Comparison of ENCODE assay signal across 18 mouse cellular contexts in the genomic region with DNA sequence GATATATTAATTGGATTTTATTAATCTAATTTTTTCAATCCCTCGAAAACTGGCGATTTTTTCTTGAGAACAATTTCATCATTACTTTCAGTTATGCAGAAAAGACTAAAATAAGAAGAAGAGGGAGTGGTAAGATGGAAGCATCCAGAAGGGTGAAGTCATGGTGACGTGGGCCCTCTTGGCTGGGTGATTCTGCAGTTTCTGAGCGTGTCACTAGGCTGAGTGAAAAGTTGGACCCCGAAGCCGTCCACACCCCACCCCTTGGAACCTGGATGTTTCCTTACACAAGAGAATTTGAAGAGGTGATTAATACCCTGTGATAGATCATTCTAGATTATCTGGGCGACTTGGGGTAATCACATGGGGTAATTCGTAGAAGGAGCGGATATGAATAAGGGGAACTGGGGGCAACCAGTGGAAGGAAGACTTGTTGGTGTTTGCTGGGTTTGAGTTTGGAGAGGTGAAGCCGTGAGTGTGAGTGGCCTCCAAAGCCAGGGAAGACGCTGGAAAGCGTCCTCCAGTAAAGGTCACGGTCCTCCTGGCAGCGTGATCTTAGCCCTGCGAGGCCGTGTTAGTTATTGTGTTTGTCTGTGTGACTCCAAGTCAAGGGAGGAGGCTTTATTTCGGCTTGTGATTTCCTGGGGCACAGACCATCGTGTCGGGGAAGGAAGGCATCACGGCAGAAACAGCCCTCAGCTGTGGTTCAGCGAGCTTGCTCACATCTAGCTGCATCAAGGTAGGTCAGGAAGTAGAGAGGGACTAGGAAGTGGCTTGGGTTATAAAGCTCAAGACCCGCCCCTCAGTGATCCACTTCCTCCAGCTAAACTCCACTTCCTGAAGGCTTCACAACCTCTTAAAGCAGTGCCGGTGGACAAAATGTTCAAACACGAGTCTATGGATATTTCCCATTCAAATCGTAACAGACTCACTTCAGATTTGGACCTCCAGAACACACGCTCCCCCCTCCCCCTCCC.
DNase-seq lines count a peak whose midpoint lies in the region; ATAC-seq and TF ChIP-seq lines count a peak whose summit lies in the region.
"Had no signal": no experiment of that assay in that cellular context is flagged by ENCODE, and none has a peak within 500 bp of the region (broad histone marks: within the 10 kb centered on the region; RNA-seq: fewer than 3 reads in every experiment).

No protein-coding gene starts in this region.

- DNase-seq in kidney, adult 2 months: peak; percentile 20
- DNase-seq in kidney, postnatal 4 days: no peak
- DNase-seq in adrenal gland, postnatal 10 days: peak; percentile 27
- peak; percentile 25 to 47 for DNase-seq in thymus, postnatal 36 days
- no peak for DNase-seq in right cerebral cortex, postnatal 25 days
- DNase-seq in forebrain, postnatal 0 days: no peak
- DNase-seq: cerebellum, adult 11 months had no signal

- no peaks in the 10 kb centered on the region for H3K4me1 ChIP-seq in kidney, adult 2 months (ENCODE audit: control insufficient read depth, insufficient read depth, low read length)
- peaks cover 16% of the 10 kb centered on the region for H3K4me1 ChIP-seq in hindbrain, embryonic 12.5 days
- no peaks in the 10 kb centered on the region for H3K4me1 ChIP-seq in forebrain, postnatal 0 days (ENCODE audit: insufficient read depth)

- no peak overlapping the region for H3K9ac ChIP-seq in hindbrain, embryonic 12.5 days
- no peak overlapping the region for H3K9ac ChIP-seq in forebrain, postnatal 0 days
- H3K9ac ChIP-seq: embryonic facial prominence, embryonic 13.5 days; heart, embryonic 13.5 days; hindbrain, embryonic 13.5 days; kidney, embryonic 15.5 days; limb, embryonic 13.5 days; lung, embryonic 15.5 days had no signal

- no peak for TF ChIP-seq POLR2A in kidney, adult 2 months (IDR thresholded peaks at IDR 0.05; ENCODE audit: low read depth, low read length)

- H3K27ac ChIP-seq in kidney, adult 2 months (ENCODE audit: insufficient read depth, low read depth, low read length): no peak overlapping the region
- H3K27ac ChIP-seq in hindbrain, embryonic 12.5 days: no peak overlapping the region
- no peak overlapping the region for H3K27ac ChIP-seq in forebrain, postnatal 0 days (ENCODE audit: low read depth, low read length)
- H3K27ac ChIP-seq: embryonic facial prominence, embryonic 13.5 days; heart, embryonic 13.5 days; hindbrain, embryonic 13.5 days; kidney, embryonic 15.5 days; limb, embryonic 13.5 days; lung, embryonic 15.5 days; midbrain, embryonic 10.5 days had no signal

- no peak overlapping the region for H3K4me2 ChIP-seq in hindbrain, embryonic 12.5 days (replicated peaks)
- no peak overlapping the region for H3K4me2 ChIP-seq in forebrain, postnatal 0 days (ENCODE audit: low read depth)
- H3K4me2 ChIP-seq: embryonic facial prominence, embryonic 13.5 days; heart, embryonic 13.5 days; hindbrain, embryonic 13.5 days; kidney, embryonic 15.5 days; limb, embryonic 13.5 days; lung, embryonic 15.5 days had no signal

- no peak for TF ChIP-seq CTCF in kidney, adult 2 months (conservative IDR thresholded peaks at IDR 0.05; ENCODE audit: insufficient read depth, insufficient read length, low read depth, low read length)
- no peak for TF ChIP-seq CTCF in forebrain, postnatal 0 days (IDR thresholded peaks at IDR 0.05; ENCODE audit: low read depth)

- no peaks in the 10 kb centered on the region for H3K27me3 ChIP-seq in kidney, adult 2 months (replicated peaks; ENCODE audit: control insufficient read depth, insufficient read depth, low read length)
- H3K27me3 ChIP-seq in hindbrain, embryonic 12.5 days: peaks cover 7% of the 10 kb centered on the region
- no peaks in the 10 kb centered on the region for H3K27me3 ChIP-seq in forebrain, postnatal 0 days (ENCODE audit: insufficient read depth, low read length)

- H3K36me3 ChIP-seq in kidney, adult 2 months (ENCODE audit: control insufficient read depth, insufficient read depth, low read length): no peaks in the 10 kb centered on the region
- no peaks in the 10 kb centered on the region for H3K36me3 ChIP-seq in hindbrain, embryonic 12.5 days
- no peaks in the 10 kb centered on the region for H3K36me3 ChIP-seq in forebrain, postnatal 0 days (ENCODE audit: insufficient read depth)
- H3K36me3 ChIP-seq: embryonic facial prominence, embryonic 13.5 days; heart, embryonic 13.5 days; hindbrain, embryonic 13.5 days; kidney, embryonic 15.5 days; limb, embryonic 13.5 days; lung, embryonic 15.5 days; midbrain, embryonic 10.5 days had no signal

- no peak overlapping the region for H3K4me3 ChIP-seq in kidney, adult 2 months (ENCODE audit: insufficient read depth, low read depth, low read length)
- H3K4me3 ChIP-seq in hindbrain, embryonic 12.5 days: no peak overlapping the region
- no peak overlapping the region for H3K4me3 ChIP-seq in forebrain, postnatal 0 days (ENCODE audit: low read depth, low read length)
- H3K4me3 ChIP-seq: embryonic facial prominence, embryonic 13.5 days; heart, embryonic 13.5 days; hindbrain, embryonic 13.5 days; kidney, embryonic 15.5 days; limb, embryonic 13.5 days; lung, embryonic 15.5 days; midbrain, embryonic 10.5 days; myocyte had no signal

- ATAC-seq in megakaryocyte, adult 5-6 weeks (ENCODE audit: poor library complexity, severe bottlenecking): peak; percentile 43; the same call in 1 of the 2 replicates
- no peak for ATAC-seq in hindbrain, embryonic 12.5 days (ENCODE audit: low FRiP score)
- ATAC-seq in forebrain, postnatal 0 days: no peak
- ATAC-seq: activated CD4-positive, CD25-positive, alpha-beta regulatory T cell, adult 4 months had no signal

- no peaks in the 10 kb centered on the region for H3K9me3 ChIP-seq in hindbrain, embryonic 12.5 days (replicated peaks)
- H3K9me3 ChIP-seq in forebrain, postnatal 0 days (ENCODE audit: low read length): no peaks in the 10 kb centered on the region
- H3K9me3 ChIP-seq: embryonic facial prominence, embryonic 13.5 days; heart, embryonic 13.5 days; hindbrain, embryonic 13.5 days; kidney, embryonic 15.5 days; limb, embryonic 13.5 days; lung, embryonic 15.5 days; midbrain, embryonic 10.5 days had no signal

- WGBS in kidney, adult 2 months: 88% methylated on average over 26 of the region's 26 CpGs
- WGBS in hindbrain, embryonic 12.5 days: 89% methylated on average over 26 of the region's 26 CpGs
- WGBS in forebrain, postnatal 0 days: 90% methylated on average over 26 of the region's 26 CpGs

Comparison
In these comparisons a context has a peak if more than half of its experiments do, and no peak if none do; other contexts are left out.
1. DNase-seq: peak in kidney, adult 2 months (single experiment), adrenal gland, postnatal 10 days (single experiment) and thymus, postnatal 36 days (2 of 2); none in kidney, postnatal 4 days (0 of 2), right cerebral cortex, postnatal 25 days (single experiment) and forebrain, postnatal 0 days (single experiment).